Mouse (Mus musculus) brown adipose tissue, adult 24 weeks (tissue): ENCODE results near the gene Ttc39b. TPM values are rescaled to one million over a fixed set of nuclear protein-coding genes. Genes with fewer than 3 reads are reported as not detected.
"Not testable (repeated sequence)": the region's sequence is repeated elsewhere in the genome, so short reads cannot be mapped to it uniquely, and the experiment has no call there.

ENCODE experiments used
- H3K27ac ChIP-seq: fragments of 200-500 bp; replicated peaks from 2 replicates; pipeline ENCODE4 v1.5.1; 2012; ENCODE audit warnings: low read depth, mild to moderate bottlenecking, low read length
- H3K4me1 ChIP-seq: fragments of 200-500 bp; 2 replicates; pipeline ENCODE4 v1.6.1; 2012; ENCODE audit warnings: low read length, mixed read lengths; ENCODE audit not compliant: control insufficient read depth, insufficient read depth, insufficient read length
- H3K4me3 ChIP-seq: fragments of 200-500 bp; 2 replicates; pipeline ENCODE4 v1.5.1; 2012; ENCODE audit warnings: low read depth, mild to moderate bottlenecking, low read length, moderate library complexity; ENCODE audit not compliant: insufficient read depth
- polyA plus RNA-seq: library from polyadenylated mRNA; stranded (reverse); fragments of >200 nt; gene quantifications from 2 replicates; pipeline ENCODE4 v1.2.4, GENCODE M21; 2012; ENCODE audit not compliant: missing spikeins, insufficient read depth, insufficient read length

Ttc39b gene
- polyA plus RNA-seq, 1 experiment = 5.5 TPM

DNA sequence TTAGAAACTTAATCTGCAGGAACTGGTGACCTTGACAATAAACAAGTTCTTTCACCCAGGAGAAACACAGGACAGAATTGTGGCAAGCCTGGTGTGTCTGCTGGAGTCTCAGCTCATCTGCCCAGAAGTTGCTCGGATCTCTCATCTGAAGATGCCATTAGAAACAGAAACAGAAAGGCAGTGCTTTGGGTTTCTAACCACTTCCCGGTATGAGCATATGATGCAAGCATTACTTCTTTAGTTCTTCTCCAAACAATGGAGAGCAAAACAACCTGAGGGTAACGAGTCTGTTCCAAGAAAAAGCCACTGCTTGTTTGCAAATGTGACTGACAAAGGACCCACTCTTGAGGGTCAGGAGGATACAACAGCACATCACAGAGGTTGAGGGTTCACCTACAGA is 88.8 kb downstream of the Ttc39b start:
- H3K27ac ChIP-seq, H3K4me1 ChIP-seq, H3K4me3 ChIP-seq: not testable (repeated sequence)

DNA sequence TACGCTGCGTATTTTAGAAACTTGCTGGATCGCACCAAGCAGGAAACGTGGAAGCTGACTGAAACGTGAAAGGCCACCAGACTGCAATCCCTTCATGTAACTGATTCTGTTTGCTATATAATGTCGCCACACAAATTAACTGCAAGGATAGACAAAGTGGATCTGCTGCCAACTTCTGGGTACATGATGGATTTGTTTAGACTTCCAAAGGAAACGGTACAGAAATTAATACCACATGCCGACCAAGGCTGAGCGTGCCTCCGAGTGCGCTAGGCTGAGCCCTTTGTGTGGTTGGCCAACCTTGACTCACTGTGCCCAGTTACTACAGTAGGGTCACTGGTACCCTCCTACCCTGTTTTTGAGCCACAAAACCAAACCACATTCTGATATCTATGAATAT is 89.3 kb downstream of the Ttc39b start:
- Histone ChIP-seq H3K4me1 (no peaks in the 10 kb centered on the region), H3K4me3 (no peak overlapping the region), H3K27ac (no peak overlapping the region)

DNA sequence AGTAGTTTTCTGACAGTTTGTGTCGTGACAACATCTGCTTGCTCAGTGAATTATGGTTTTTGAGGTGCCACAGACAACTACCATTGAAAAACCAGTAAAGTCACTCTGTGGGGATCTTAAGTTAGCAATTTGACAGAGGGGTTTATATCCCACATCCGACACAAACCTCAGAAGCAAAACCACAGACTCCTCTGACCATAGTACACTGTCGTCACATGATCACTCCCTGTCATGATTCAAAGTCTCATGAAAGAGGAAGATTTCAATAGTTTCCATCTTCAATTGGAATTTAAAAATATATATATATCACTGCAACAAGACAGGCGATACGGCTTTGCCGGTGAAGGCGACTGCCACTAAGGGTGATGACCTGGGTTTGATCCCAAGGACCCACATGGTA is 89.9 kb downstream of the Ttc39b start:
- H3K27ac ChIP-seq = no peak overlapping the region
- no peak overlapping the region for H3K4me3 ChIP-seq
- H3K4me1 ChIP-seq = no peaks in the 10 kb centered on the region

DNA sequence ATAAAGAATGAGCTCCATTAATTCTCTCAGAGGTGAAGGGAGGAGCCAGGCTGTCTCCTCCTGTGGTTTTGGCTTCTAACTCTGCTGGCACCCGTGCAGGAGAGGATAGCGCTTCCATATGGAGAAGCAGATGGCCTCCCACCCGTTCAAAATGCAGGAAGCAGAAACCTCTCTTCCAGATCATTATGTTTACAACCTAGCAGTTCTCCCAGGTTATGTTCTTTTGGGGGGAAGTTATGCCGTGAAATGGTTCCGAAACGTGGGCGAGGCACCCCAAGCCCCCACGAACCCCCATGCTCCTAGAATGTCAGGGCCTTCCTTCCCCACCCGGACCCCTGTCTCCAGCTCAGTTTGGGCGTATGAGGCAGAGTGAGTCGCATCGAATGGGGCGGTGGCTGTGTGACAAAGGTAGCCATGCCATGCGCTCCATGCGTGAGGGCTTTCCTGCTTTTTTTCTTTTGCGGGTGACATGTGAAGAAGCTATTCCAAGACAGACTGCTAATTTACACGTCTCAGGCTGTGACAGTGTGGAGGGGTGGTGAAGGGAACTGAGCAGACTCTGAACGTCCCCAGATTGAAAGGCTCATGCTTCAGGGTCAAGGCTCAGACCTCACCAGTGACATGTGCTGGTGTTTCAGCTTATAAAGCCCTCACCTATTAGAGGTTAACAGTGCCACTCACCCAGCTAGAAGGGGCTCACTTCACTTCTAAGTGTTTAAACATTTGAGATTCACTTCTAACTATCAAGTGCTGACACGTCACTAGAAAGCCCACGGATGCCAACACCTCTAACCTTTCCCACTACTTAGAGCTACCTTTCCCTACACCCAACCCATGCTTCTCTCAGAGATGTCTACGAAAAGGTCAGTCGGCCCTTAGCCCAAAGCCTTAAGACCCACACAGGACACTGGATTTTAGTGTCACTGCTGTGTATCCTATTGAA is 90.6 kb downstream of the Ttc39b start:
- no peak overlapping the region for H3K4me3 ChIP-seq
- H3K27ac ChIP-seq = no peak overlapping the region
- no peaks in the 10 kb centered on the region for H3K4me1 ChIP-seq

DNA sequence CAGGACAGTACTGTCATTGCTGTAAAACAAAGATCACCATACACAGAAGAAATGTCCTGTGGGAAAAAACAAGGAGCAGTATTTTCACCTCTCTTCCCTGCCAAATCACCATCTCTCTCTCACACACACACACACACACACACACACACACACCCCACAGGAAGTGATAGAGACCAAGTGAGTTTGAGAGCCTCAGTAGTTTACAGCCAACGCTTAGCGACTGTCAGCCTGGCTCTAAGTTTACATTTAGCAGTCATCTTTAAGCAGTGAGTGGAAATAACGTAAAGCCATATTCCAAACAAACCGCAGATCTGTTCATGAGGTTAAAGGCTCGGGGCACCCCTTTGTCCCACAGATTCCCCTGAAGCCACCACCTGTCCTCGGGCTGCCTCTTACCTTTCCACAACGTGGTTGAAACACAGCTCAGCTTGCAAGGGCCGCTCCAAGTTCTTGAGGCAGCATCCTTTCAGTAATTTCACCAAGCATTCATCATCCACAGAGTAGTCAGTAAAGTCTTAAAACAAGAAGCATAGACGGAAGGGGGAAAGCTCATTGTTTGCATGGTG is 91.7 kb downstream of the Ttc39b start:
- H3K4me1 ChIP-seq = no peaks in the 10 kb centered on the region
- H3K27ac ChIP-seq = no peak overlapping the region
- no peak overlapping the region for H3K4me3 ChIP-seq

DNA sequence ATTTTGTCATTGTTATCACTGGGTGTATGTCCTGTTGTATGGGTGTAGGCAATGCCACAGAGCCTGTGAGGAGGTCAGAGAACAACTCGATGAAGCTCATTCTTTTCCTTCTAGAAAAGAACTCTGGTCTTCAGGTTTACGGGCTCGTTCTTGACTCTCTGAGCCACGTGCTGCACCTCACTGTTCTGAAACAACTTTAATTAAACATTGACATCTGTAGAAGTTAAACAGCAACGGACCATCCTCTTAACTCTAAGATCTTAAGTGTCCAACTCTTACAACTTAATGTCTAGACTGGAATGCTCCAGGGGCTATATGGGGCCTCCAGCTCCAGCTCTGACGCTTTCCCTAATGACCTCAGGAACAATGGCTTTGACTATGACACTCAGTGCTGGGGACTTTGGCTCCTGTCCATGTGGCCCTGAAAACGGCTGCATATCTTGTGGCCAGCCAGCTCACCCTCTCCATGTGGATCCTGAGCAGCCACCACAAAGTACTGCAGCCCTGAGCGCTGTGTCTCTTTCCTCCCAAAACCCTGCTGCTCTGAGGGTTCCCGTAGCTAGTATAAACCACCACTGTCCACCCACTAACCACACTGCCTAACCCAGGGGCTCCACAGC is 95.3 kb downstream of the Ttc39b start:
- Histone ChIP-seq H3K4me1 (no peaks in the 10 kb centered on the region), H3K4me3 (no peak overlapping the region)

DNA sequence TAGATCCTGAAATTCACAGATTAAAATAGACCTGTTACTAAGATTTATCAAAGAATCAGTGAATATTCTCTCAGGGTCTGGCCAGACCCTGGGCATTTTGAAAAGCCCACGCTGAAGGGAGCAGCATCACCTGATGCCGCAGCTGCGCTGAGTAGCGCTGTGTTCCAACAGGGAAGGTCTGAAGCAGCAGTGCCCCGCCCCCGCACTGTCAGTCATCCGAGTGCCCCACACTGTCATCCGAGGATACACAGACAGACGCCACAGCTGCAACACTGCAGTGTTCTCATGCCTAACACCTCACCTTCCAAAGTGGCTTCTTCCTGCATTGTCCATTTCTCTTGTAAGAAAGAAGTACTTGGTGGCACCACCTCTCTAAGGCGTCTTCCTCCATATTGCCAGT is 96.0 kb downstream of the Ttc39b start:
- H3K27ac ChIP-seq = no peak overlapping the region
- H3K4me1 ChIP-seq = no peaks in the 10 kb centered on the region
- H3K4me3 ChIP-seq = no peak overlapping the region

More for the DNA sequence above, 95.3 kb downstream of the Ttc39b start:
- no peak overlapping the region for H3K27ac ChIP-seq

DNA sequence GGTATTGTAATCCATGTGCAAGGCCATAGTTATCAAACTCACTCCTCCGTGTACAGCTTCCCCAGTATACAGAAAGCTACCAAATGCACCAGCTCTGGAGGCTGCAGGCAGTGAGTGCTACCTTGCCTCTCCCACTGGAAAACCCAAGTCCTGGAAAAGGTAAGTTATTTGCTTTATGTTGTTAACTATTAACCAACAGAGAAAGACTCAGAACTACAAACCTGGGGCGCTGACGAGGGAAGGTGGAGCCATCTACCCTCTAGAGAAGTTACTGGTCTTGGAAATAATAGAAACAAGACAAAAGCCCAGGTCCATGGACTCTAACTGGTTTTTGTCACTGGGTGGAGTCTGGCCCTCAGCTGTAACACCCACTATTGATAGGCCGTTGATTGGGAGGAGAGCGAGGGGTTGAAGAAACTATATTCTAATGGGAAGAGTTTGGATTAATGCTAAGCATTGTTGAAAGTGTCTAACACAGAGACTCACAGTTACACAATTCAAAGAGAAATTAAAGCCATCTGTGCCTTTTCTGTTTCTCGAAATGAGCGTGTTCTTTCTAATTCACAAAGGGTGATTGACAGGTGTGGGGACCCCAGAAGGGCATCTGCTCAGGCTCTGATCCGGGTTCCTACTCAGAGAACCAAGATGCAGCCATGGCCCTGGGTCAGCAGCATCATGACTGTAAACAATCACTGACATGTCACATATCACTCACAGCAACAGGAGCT is 98.3 kb downstream of the Ttc39b start:
- Histone ChIP-seq H3K4me3 (no peak overlapping the region), H3K27ac (no peak overlapping the region), H3K4me1 (no peaks in the 10 kb centered on the region)

DNA sequence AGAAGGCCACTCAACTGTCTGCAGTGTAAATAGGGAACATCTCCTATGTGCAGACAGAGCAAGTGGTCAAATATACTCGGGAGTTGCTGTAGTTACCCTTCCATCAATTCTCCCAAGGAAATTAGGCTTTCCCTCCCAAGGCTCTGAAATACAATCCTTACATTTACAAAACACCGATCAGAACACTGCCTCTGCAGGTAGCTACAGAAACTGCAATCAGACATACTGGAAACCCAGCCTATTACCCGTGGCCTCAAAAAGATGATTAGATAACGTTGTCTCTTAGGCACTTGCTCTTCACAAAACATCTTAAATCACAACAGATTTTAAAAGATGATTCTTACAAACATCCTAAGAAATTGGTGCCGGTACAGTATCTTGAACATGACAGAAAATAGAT is 99.8 kb downstream of the Ttc39b start:
- Histone ChIP-seq H3K4me1 (no peaks in the 10 kb centered on the region), H3K27ac (no peak overlapping the region), H3K4me3 (no peak overlapping the region)

DNA sequence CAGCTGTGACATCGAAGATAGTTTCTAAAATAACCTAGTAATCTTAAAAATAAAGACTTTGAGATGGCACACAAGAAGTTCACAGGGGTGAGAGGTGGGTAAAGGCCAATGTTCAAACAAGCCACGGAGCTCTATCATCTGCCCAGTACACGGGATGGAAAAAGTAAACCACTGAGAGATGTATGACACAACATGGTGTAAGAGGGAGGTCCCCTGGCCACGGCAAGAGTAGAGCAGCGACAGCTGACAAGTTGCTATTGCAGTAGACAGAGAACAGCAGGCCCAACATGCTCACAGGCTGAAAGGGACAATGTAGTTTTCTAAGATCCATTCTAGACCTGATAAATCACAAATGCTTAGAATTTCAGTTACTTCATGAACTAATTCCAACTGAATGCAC is 100.9 kb downstream of the Ttc39b start:
- Histone ChIP-seq H3K27ac (no peak overlapping the region), H3K4me1 (no peaks in the 10 kb centered on the region), H3K4me3 (no peak overlapping the region)

DNA sequence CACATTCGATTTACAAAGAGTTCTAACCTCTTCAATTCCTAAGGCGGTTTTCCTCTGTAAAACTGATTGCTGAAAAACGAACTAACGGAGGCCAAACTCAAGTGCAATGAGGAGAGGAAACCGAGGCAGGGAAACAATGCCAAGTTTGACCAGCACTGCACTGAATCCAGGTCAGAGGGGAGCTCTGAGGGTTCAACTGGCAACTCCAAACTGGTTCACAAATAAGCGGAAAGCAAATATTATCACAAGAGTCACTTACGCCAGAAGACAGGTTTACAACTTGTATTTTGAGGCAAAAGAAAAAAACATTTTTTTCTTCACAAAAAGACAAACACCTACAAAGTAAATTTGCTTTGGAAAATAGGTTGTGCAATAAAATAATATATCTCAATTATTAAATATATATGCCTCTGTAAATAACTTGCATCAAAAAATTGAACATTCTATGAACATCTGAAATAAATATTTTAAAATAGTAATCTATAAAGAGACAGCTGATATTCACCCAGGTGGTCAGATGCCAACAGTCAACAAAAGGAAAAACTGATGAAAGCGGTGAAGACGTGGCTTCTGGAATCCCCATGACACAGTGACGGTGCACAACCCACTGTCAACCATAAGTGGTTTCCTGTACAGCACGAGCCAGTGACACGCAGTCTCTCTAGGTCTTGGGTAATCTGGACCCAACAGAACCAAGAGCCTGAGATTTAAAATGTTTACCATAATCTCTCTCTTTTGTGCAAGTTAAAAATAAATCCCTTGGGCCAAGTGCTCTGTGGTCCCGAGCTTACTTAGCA is 103.1 kb downstream of the Ttc39b start:
- H3K4me1 ChIP-seq = no peaks in the 10 kb centered on the region
- no peak overlapping the region for H3K27ac ChIP-seq
- H3K4me3 ChIP-seq = no peak overlapping the region

DNA sequence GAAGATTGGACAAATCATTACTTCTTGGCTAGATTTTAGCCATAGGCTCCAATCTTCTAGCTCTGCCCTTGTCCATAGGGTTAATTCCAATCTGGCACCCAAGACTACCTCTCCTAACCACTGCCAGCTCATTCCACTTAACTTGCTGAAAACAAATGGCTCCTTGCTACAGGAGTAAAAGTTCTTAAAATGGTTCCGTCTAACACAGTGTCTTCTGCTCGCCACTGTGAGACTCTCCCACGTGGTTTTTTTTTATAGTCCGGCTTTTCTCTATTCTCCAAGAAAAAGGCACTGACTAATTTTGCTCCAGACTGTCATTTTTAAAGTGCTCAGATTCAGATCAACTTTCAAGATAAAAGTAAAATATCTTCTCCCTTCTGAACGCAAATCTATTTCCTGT is 104.8 kb downstream of the Ttc39b start:
- Histone ChIP-seq H3K27ac (no peak overlapping the region), H3K4me1 (no peaks in the 10 kb centered on the region)

DNA sequence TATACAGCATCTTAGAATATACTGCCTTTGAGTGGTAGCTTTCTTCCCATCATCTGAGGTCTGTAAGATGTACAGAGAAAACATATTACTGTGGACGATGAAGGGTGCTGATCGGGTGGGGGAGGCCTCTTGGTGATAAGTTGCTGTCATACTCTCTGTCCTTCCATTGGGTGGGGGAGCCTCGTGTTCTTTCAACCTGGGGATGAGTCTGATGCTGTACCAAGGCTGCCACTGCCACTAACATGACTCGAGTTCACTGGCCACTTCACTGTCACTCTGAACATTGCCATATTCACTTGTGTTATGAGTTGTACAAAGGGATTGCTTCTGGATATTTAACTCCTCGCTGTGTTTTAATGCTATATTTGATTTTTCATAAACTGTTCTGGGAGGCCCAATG is 106.9 kb downstream of the Ttc39b start:
- Histone ChIP-seq H3K4me3 (no peak overlapping the region), H3K27ac (no peak overlapping the region), H3K4me1 (no peaks in the 10 kb centered on the region)

More for the DNA sequence above, 104.8 kb downstream of the Ttc39b start:
- H3K4me3 ChIP-seq = no peak overlapping the region

DNA sequence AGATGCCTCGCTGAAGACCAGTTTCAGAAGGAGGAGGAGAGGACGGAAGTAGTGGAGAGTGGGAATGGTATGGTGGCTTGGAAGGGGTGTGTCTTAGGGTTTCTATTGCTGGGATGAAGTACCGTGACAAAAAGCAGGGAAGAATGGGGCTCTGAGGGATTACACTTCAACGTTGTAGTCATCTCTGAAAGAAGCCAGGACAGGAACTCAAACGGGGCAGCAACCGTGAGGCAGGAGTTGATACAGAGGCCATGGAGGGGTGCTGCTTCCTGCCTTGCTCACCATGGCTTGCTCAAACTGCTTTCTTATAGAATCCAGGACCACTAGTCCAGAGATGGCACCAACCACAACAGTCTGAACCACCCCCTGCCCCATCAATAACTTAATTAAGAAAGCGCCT is 107.7 kb downstream of the Ttc39b start:
- Histone ChIP-seq H3K27ac (no peak overlapping the region), H3K4me1 (no peaks in the 10 kb centered on the region), H3K4me3 (no peak overlapping the region)
